Mouse (Mus musculus): ENCODE measurements at regions not wholly inside any gene's neighbourhood (a gene's known extent, or its start where the extent isn't known, plus 50 kb on each side); places are given as distances from the start of the nearest gene placed in this dataset.

DNA sequence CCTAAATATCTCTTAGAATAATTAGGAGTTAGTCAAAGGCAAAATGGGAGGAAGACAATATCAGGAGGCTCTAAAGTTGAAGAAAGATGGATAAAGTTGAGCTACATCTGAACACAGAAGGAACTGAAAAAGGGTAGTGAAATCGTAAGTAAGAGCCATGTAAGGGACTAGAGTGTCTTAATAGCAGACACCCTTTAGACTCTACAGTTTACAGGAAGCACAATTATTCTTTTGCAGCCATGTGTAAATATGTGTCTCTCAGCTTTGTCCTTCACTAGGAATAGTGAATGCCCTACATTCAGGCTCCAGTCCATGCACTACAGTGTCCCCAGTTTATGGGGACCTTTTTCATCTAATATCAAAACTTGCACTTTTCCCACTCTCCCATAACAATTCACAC lies 52.1 kb upstream of the Ctsc start:
- H3K36me3 ChIP-seq = no peaks in the 10 kb centered on the region
- no peaks in the 10 kb centered on the region for H3K9me3 ChIP-seq
- H3K4me1 ChIP-seq = no peaks in the 10 kb centered on the region
- 60% methylated on average over 1 of the region's 1 CpGs for WGBS
- no peak overlapping the region for H3K4me2 ChIP-seq (replicated peaks)
- H3K9ac ChIP-seq (replicated peaks) = no peak overlapping the region
- no peak overlapping the region for H3K27ac ChIP-seq (replicated peaks)
- no peak for ATAC-seq (replicated peaks)
- H3K4me3 ChIP-seq = no peak overlapping the region
- no peaks in the 10 kb centered on the region for H3K27me3 ChIP-seq
